ENCODE assay signal across 8 mouse cellular contexts in genomic region chrX:136172118-136172551, GRCm38 (mm10). TPM values are rescaled to one million over a fixed set of nuclear protein-coding genes. Genes with fewer than 3 reads are reported as not detected.
DNase-seq lines count a peak whose midpoint lies in the region; ATAC-seq lines count a peak whose summit lies in the region.

Gene Tceal8, minus strand, starts transcription at chrX:136172342.

- H3K27me3 ChIP-seq in hindbrain, embryonic 12.5 days = peaks cover 9% of the 10 kb centered on the region; the same call in 1 of the 2 replicates

- H3K27ac ChIP-seq in hindbrain, embryonic 12.5 days = peak within 1 kb of the TSS; percentile 85

- peak within 1 kb of the TSS; percentile 68 for H3K9ac ChIP-seq in hindbrain, embryonic 12.5 days

- peak; percentile 14 for DNase-seq in T-cell, adult 2 months (ENCODE audit: low spot score)
- peak; percentile 79 to 80 for DNase-seq in cerebellum, postnatal 14 days
- peak; percentile 58 to 68 for DNase-seq in frontal cortex, postnatal 14 days (ENCODE audit: low spot score in 2 of 2)
- peak; percentile 58 to 86 for DNase-seq in layer of hippocampus, postnatal 14 days (ENCODE audit: low spot score in 2 of 2)
- DNase-seq in lung, postnatal 10 days = peak; percentile 92
- DNase-seq in retina, adult 2 months (ENCODE audit: low read depth, low spot score) = peak; percentile 56
- peak; percentile 52 for DNase-seq in thymus, postnatal 4 days

- 14% methylated on average over 10 of the region's 10 CpGs for WGBS in hindbrain, embryonic 12.5 days

- peak within 1 kb of the TSS; percentile 53 for H3K4me3 ChIP-seq in hindbrain, embryonic 12.5 days

- no peaks in the 10 kb centered on the region for H3K9me3 ChIP-seq in hindbrain, embryonic 12.5 days (replicated peaks)

- ATAC-seq in hindbrain, embryonic 12.5 days (ENCODE audit: low FRiP score) = peak; percentile 96

- H3K4me2 ChIP-seq in hindbrain, embryonic 12.5 days (replicated peaks) = peak within 1 kb of the TSS; percentile 47

- H3K36me3 ChIP-seq in hindbrain, embryonic 12.5 days = no peaks in the 10 kb centered on the region

- H3K4me1 ChIP-seq in hindbrain, embryonic 12.5 days = 0 out of 2 replicates have a peak, but pooled peaks cover 2% of the 10 kb centered on the region

RNA-seq across cellular contexts. Expression of gene Tceal8, which starts in this region (rescaled TPM):
- 168 and 189 TPM in 2 replicates for polyA plus RNA-seq in hindbrain, embryonic 12.5 days (2016; fragmentation: Nextera tagmentation; extraction: Ambion mirVana)
- 10 to 100 TPM; 39.5 to 42.2 TPM for total RNA-seq in layer of hippocampus, postnatal 14 days (2021)

Comparison
In these comparisons a context has a peak if more than half of its experiments do, and no peak if none do; other contexts are left out.
1. Peak in every context shown above with its lines: DNase-seq, ATAC-seq, H3K4me3 ChIP-seq and H3K27ac ChIP-seq.
2. DNase-seq: peak in every context shown above with its lines; median percentile 92 in lung, postnatal 10 days; 80 in cerebellum, postnatal 14 days; 72 in layer of hippocampus, postnatal 14 days; 63 in frontal cortex, postnatal 14 days; 56 in retina, adult 2 months; 52 in thymus, postnatal 4 days; 14 in T-cell, adult 2 months.